Mouse (Mus musculus) lung, embryonic 16.5 days (tissue): ENCODE data around the gene Ndc80. TPM values are rescaled to one million over a fixed set of nuclear protein-coding genes. Genes with fewer than 3 reads are reported as not detected.

Experiments
- ATAC-seq: fragments of 200-750 bp; cut with Nextera tagmentation; 2 replicates; pipeline ENCODE4 v1.8.0; 2017; ENCODE audit warnings: low read depth, mild to moderate bottlenecking, moderate library complexity
- H3K27ac ChIP-seq: fragments of 300-500 bp; sonication (generic); 2 replicates; pipeline ENCODE4 v1.5.1; 2014; ENCODE audit warnings: mild to moderate bottlenecking, control low read depth, low read length
- H3K27me3 ChIP-seq: fragments of 300-500 bp; sonication (generic); 2 replicates; pipeline ENCODE4 v1.6.1; 2014; ENCODE audit warnings: low read depth, low read length, mixed read lengths; ENCODE audit not compliant: control insufficient read depth, insufficient read depth
- H3K36me3 ChIP-seq: fragments of 300-500 bp; sonication (generic); 2 replicates; pipeline ENCODE4 v1.6.1; 2014; ENCODE audit warnings: low read length; ENCODE audit not compliant: control insufficient read depth, insufficient read depth
- H3K4me1 ChIP-seq: fragments of 300-500 bp; sonication (generic); replicated peaks from 2 replicates; pipeline ENCODE4 v1.6.1; 2014; ENCODE audit warnings: low read length, mixed read lengths; ENCODE audit not compliant: control insufficient read depth, insufficient read depth
- H3K4me2 ChIP-seq: fragments of 300-500 bp; sonication (generic); 2 replicates; pipeline ENCODE4 v1.6.1; 2014; ENCODE audit warnings: low read depth, low read length, control low read depth
- H3K4me3 ChIP-seq: fragments of 300-500 bp; sonication (generic); 2 replicates; pipeline ENCODE4 v1.5.1; 2014; ENCODE audit warnings: mild to moderate bottlenecking, low read length, control low read depth
- H3K9ac ChIP-seq: fragments of 300-500 bp; sonication (generic); 2 replicates; pipeline ENCODE4 v1.6.1; 2014; ENCODE audit warnings: low read length, control low read depth
- H3K9me3 ChIP-seq: fragments of 300-500 bp; sonication (generic); 2 replicates; pipeline ENCODE4 v1.6.1; 2016; ENCODE audit warnings: low read length; ENCODE audit not compliant: control insufficient read depth
- WGBS: fragments of 180-500 bp; shearing (Covaris S2); extraction: QIAGEN DNeasy Blood & Tissue Kit; methylation state at CpG from one replicate; pipeline ENCODE4 v1.1.7; 2014; 5-methylcytosine and 5-hydroxymethylcytosine counted together
- polyA plus RNA-seq: library from polyadenylated mRNA; unstranded; fragments of >200 nt; fragmentation: Nextera tagmentation; extraction: Ambion mirVana; gene quantifications from 2 replicates; pipeline ENCODE4 v1.2.1, GENCODE M21; 2015

Ndc80 gene
- polyA plus RNA-seq, 1 experiment from 2014 or later, result 59.5 TPM

- no peak overlapping the region for H3K4me3 ChIP-seq
- H3K36me3 ChIP-seq, result no peaks in the 10 kb centered on the region
- WGBS, result 90% methylated on average over 5 of the region's 5 CpGs
- H3K9ac ChIP-seq, result no peak overlapping the region
- no peak overlapping the region for H3K4me2 ChIP-seq
- no peak overlapping the region for H3K27ac ChIP-seq
- no peak for ATAC-seq
- H3K4me1 ChIP-seq, result no peaks in the 10 kb centered on the region
- H3K27me3 ChIP-seq, result no peaks in the 10 kb centered on the region
- H3K9me3 ChIP-seq, result no peaks in the 10 kb centered on the region
Observed at GRCm38 (mm10) chr17:71484711-71485110, 41.9 kb downstream of the Ndc80 start.

- no peaks in the 10 kb centered on the region for H3K9me3 ChIP-seq
- no peaks in the 10 kb centered on the region for H3K4me1 ChIP-seq
- H3K36me3 ChIP-seq, result no peaks in the 10 kb centered on the region
- H3K4me3 ChIP-seq, result no peak overlapping the region
- no peak overlapping the region for H3K27ac ChIP-seq
- no peak overlapping the region for H3K4me2 ChIP-seq
- H3K27me3 ChIP-seq, result no peaks in the 10 kb centered on the region
- 88% methylated on average over 7 of the region's 7 CpGs for WGBS
- no peak overlapping the region for H3K9ac ChIP-seq
- no peak for ATAC-seq
Observed at GRCm38 (mm10) chr17:71483418-71484060, 43.1 kb downstream of the Ndc80 start.

- Histone ChIP-seq H3K4me1 (0 out of 2 replicates have a peak, but pooled peaks cover 2% of the 10 kb centered on the region), H3K4me2 (no peak overlapping the region), H3K9ac (no peak overlapping the region), H3K27me3 (no peaks in the 10 kb centered on the region), H3K4me3 (no peak overlapping the region), H3K27ac (no peak overlapping the region), H3K9me3 (no peaks in the 10 kb centered on the region), H3K36me3 (no peaks in the 10 kb centered on the region)
- WGBS, result 47% methylated on average over 5 of the region's 5 CpGs
- ATAC-seq, result no peak
Observed at GRCm38 (mm10) chr17:71479381-71479901, 47.2 kb downstream of the Ndc80 start.

GRCm38 (mm10) chr17:71477481-71477880, 49.2 kb downstream of the Ndc80 start:
- H3K27me3 ChIP-seq, result no peaks in the 10 kb centered on the region
- no peak overlapping the region for H3K27ac ChIP-seq
- peaks cover 12% of the 10 kb centered on the region for H3K4me1 ChIP-seq
- 91% methylated on average over 8 of the region's 8 CpGs for WGBS
- no peak overlapping the region for H3K4me2 ChIP-seq
- no peaks in the 10 kb centered on the region for H3K36me3 ChIP-seq
- no peak overlapping the region for H3K4me3 ChIP-seq
- H3K9ac ChIP-seq, result no peak overlapping the region
- H3K9me3 ChIP-seq, result no peaks in the 10 kb centered on the region
- ATAC-seq, result no peak

- Histone ChIP-seq H3K4me2 (peak overlapping the region; percentile 85), H3K9ac (peak overlapping the region; percentile 97), H3K27ac (peak overlapping the region; percentile 99), H3K36me3 (no peaks in the 10 kb centered on the region), H3K4me3 (peak overlapping the region; percentile 92), H3K27me3 (no peaks in the 10 kb centered on the region), H3K9me3 (no peaks in the 10 kb centered on the region), H3K4me1 (peaks cover 12% of the 10 kb centered on the region)
- WGBS, result 74% methylated on average over 7 of the region's 7 CpGs
- no peak for ATAC-seq
Observed at GRCm38 (mm10) chr17:71476346-71477020, 50.2 kb downstream of the Ndc80 start.

GRCm38 (mm10) chr17:71475705-71476089, 51.0 kb downstream of the Ndc80 start:
- H3K36me3 ChIP-seq, result no peaks in the 10 kb centered on the region
- peak; percentile 73 for ATAC-seq
- H3K9ac ChIP-seq, result peak overlapping the region; percentile 97
- H3K4me2 ChIP-seq, result peak overlapping the region; percentile 85
- under 1% methylated on average over 30 of the region's 31 CpGs for WGBS
- peak overlapping the region; percentile 99 for H3K27ac ChIP-seq
- H3K4me1 ChIP-seq, result peaks cover 12% of the 10 kb centered on the region
- no peaks in the 10 kb centered on the region for H3K9me3 ChIP-seq
- H3K4me3 ChIP-seq, result peak overlapping the region; percentile 92
- H3K27me3 ChIP-seq, result no peaks in the 10 kb centered on the region

GRCm38 (mm10) chr17:71474762-71475704, 51.6 kb downstream of the Ndc80 start, which contains the start of gene Smchd1:
Gene Smchd1, minus strand, starts transcription at chr17:71475343.
- Histone ChIP-seq H3K36me3 (no peaks in the 10 kb centered on the region), H3K27ac (peak within 1 kb of the TSS; percentile 99), H3K4me1 (peaks cover 12% of the 10 kb centered on the region), H3K9me3 (no peaks in the 10 kb centered on the region), H3K4me3 (peak within 1 kb of the TSS; percentile 92), H3K9ac (peak within 1 kb of the TSS; percentile 97), H3K27me3 (no peaks in the 10 kb centered on the region), H3K4me2 (peak within 1 kb of the TSS; percentile 85)
- under 1% methylated on average over 89 of the region's 109 CpGs for WGBS
- peak; percentile 98 for ATAC-seq

GRCm38 (mm10) chr17:71474128-71474527, 52.5 kb downstream of the Ndc80 start:
- Histone ChIP-seq H3K36me3 (no peaks in the 10 kb centered on the region), H3K27ac (peak overlapping the region; percentile 99; the same call in 1 of the 2 replicates), H3K4me2 (peak overlapping the region; percentile 85), H3K27me3 (no peaks in the 10 kb centered on the region), H3K4me3 (peak overlapping the region; percentile 92), H3K4me1 (peaks cover 12% of the 10 kb centered on the region), H3K9ac (peak overlapping the region; percentile 97), H3K9me3 (no peaks in the 10 kb centered on the region)
- 9% methylated on average over 8 of the region's 8 CpGs for WGBS
- no peak for ATAC-seq
